Mouse (Mus musculus): ENCODE data around the gene Apc2. TPM values are rescaled to one million over a fixed set of nuclear protein-coding genes. Genes with fewer than 3 reads are reported as not detected.

The Apc2 gene
- polyA plus RNA-seq, 1 experiment from 2014 or later: 210 TPM

GRCm38 (mm10) chr10:80329273-80330081 lies 33.7 kb downstream of the Apc2 start, which contains the start of the genes Pcsk4 and Reep6:
Gene Pcsk4, minus strand, starts transcription at chr10:80329498.
Gene Reep6, plus strand, starts transcription at chr10:80329953.
- peak within 1 kb of the TSS; percentile 85 for H3K4me2 ChIP-seq (replicated peaks)
- ATAC-seq (replicated peaks): peak; percentile 91

GRCm38 (mm10) chr10:80330084-80330483 lies 34.3 kb downstream of the Apc2 start:
- peak overlapping the region; percentile 51 for H3K4me3 ChIP-seq

More at GRCm38 (mm10) chr10:80329273-80330081, 33.7 kb downstream of the Apc2 start, which contains the start of the genes Pcsk4 and Reep6:
- Histone ChIP-seq H3K27ac (replicated peaks) (no peak within 1 kb of the TSS), H3K4me3 (peak within 1 kb of the TSS; percentile 51), H3K9ac (replicated peaks) (peak within 1 kb of the TSS; percentile 53), H3K27me3 (peaks cover 7% of the 10 kb centered on the region; the same call in 1 of the 2 replicates), H3K9me3 (no peaks in the 10 kb centered on the region), H3K36me3 (no peaks in the 10 kb centered on the region), H3K4me1 (peaks cover 15% of the 10 kb centered on the region)
- 4% methylated on average over 36 of the region's 36 CpGs for WGBS

GRCm38 (mm10) chr10:80330888-80331287 lies 35.1 kb downstream of the Apc2 start:
- ATAC-seq (replicated peaks): no peak
- Histone ChIP-seq H3K4me3 (peak overlapping the region; percentile 51; the same call in 1 of the 2 replicates), H3K27me3 (peaks cover 7% of the 10 kb centered on the region; the same call in 1 of the 2 replicates), H3K4me2 (replicated peaks) (peak overlapping the region; percentile 85; the same call in 1 of the 2 replicates), H3K27ac (replicated peaks) (no peak overlapping the region), H3K4me1 (peaks cover 15% of the 10 kb centered on the region), H3K36me3 (no peaks in the 10 kb centered on the region), H3K9me3 (no peaks in the 10 kb centered on the region), H3K9ac (replicated peaks) (no peak overlapping the region; the same call in 1 of the 2 replicates)
- 76% methylated on average over 2 of the region's 2 CpGs for WGBS

More at GRCm38 (mm10) chr10:80330084-80330483, 34.3 kb downstream of the Apc2 start:
- H3K4me1 ChIP-seq: peaks cover 15% of the 10 kb centered on the region
- no peak overlapping the region for H3K27ac ChIP-seq (replicated peaks)
- H3K27me3 ChIP-seq: peaks cover 7% of the 10 kb centered on the region; the same call in 1 of the 2 replicates
- H3K9me3 ChIP-seq: no peaks in the 10 kb centered on the region
- peak overlapping the region; percentile 85 for H3K4me2 ChIP-seq (replicated peaks)
- under 1% methylated on average over 40 of the region's 41 CpGs for WGBS
- ATAC-seq (replicated peaks): no peak; the same call in 1 of the 2 replicates
- H3K36me3 ChIP-seq: no peaks in the 10 kb centered on the region
- peak overlapping the region; percentile 53 for H3K9ac ChIP-seq (replicated peaks)

- Histone ChIP-seq H3K27ac (replicated peaks) (no peak overlapping the region), H3K9me3 (no peaks in the 10 kb centered on the region), H3K4me1 (peaks cover 15% of the 10 kb centered on the region), H3K27me3 (peaks cover 7% of the 10 kb centered on the region; the same call in 1 of the 2 replicates), H3K36me3 (no peaks in the 10 kb centered on the region), H3K4me3 (no peak overlapping the region), H3K4me2 (replicated peaks) (no peak overlapping the region), H3K9ac (replicated peaks) (0 out of 2 replicates have a peak overlapping the region, but pooled peaks have one; percentile 15)
- 75% methylated on average over 10 of the region's 10 CpGs for WGBS
- no peak for ATAC-seq (replicated peaks)
These were observed 36.1 kb downstream of the Apc2 start for GRCm38 (mm10) chr10:80331636-80332524.

- Histone ChIP-seq H3K4me3 (no peak overlapping the region), H3K27me3 (peaks cover 7% of the 10 kb centered on the region; the same call in 1 of the 2 replicates), H3K36me3 (no peaks in the 10 kb centered on the region), H3K4me1 (peaks cover 15% of the 10 kb centered on the region), H3K27ac (replicated peaks) (no peak overlapping the region), H3K9me3 (no peaks in the 10 kb centered on the region), H3K4me2 (replicated peaks) (no peak overlapping the region), H3K9ac (replicated peaks) (no peak overlapping the region)
- WGBS: 89% methylated on average over 5 of the region's 5 CpGs
- ATAC-seq (replicated peaks): no peak
These were observed 36.8 kb downstream of the Apc2 start for GRCm38 (mm10) chr10:80332525-80332989.

- peaks cover 23% of the 10 kb centered on the region for H3K27me3 ChIP-seq
These were observed 40.5 kb downstream of the Apc2 start for GRCm38 (mm10) chr10:80336263-80336662.

GRCm38 (mm10) chr10:80339941-80340750 lies 44.4 kb downstream of the Apc2 start:
- ATAC-seq (replicated peaks): peak; percentile 36; the same call in 1 of the 2 replicates
- Histone ChIP-seq H3K27me3 (peaks cover 55% of the 10 kb centered on the region), H3K9ac (replicated peaks) (no peak overlapping the region), H3K27ac (replicated peaks) (no peak overlapping the region), H3K36me3 (no peaks in the 10 kb centered on the region), H3K4me2 (replicated peaks) (no peak overlapping the region), H3K4me1 (peaks cover 25% of the 10 kb centered on the region), H3K4me3 (no peak overlapping the region), H3K9me3 (no peaks in the 10 kb centered on the region)
- 24% methylated on average over 19 of the region's 19 CpGs for WGBS

More at GRCm38 (mm10) chr10:80336263-80336662, 40.5 kb downstream of the Apc2 start:
- no peak overlapping the region for H3K4me2 ChIP-seq (replicated peaks)
- H3K4me1 ChIP-seq: peaks cover 3% of the 10 kb centered on the region; the same call in 1 of the 2 replicates
- no peak overlapping the region for H3K4me3 ChIP-seq
- 91% methylated on average over 12 of the region's 12 CpGs for WGBS
- no peaks in the 10 kb centered on the region for H3K36me3 ChIP-seq
- H3K9me3 ChIP-seq: no peaks in the 10 kb centered on the region
- H3K27ac ChIP-seq (replicated peaks): no peak overlapping the region
- no peak for ATAC-seq (replicated peaks)
- no peak overlapping the region for H3K9ac ChIP-seq (replicated peaks)

GRCm38 (mm10) chr10:80341026-80341425 lies 45.2 kb downstream of the Apc2 start:
- H3K9me3 ChIP-seq: no peaks in the 10 kb centered on the region
- H3K27me3 ChIP-seq: peaks cover 64% of the 10 kb centered on the region
- no peak overlapping the region for H3K4me3 ChIP-seq
- H3K27ac ChIP-seq (replicated peaks): no peak overlapping the region
- WGBS: 10% methylated on average over 21 of the region's 21 CpGs
- no peak for ATAC-seq (replicated peaks)
- no peaks in the 10 kb centered on the region for H3K36me3 ChIP-seq
- no peak overlapping the region for H3K4me2 ChIP-seq (replicated peaks)
- H3K9ac ChIP-seq (replicated peaks): no peak overlapping the region
- peaks cover 25% of the 10 kb centered on the region for H3K4me1 ChIP-seq

GRCm38 (mm10) chr10:80341491-80342304 lies 45.9 kb downstream of the Apc2 start:
- no peaks in the 10 kb centered on the region for H3K36me3 ChIP-seq
- no peak overlapping the region for H3K27ac ChIP-seq (replicated peaks)
- H3K9ac ChIP-seq (replicated peaks): no peak overlapping the region
- peak overlapping the region; percentile 36 for H3K4me3 ChIP-seq
- peaks cover 69% of the 10 kb centered on the region for H3K27me3 ChIP-seq
- 0 out of 2 replicates have a peak, but pooled peaks have one; percentile 9 for ATAC-seq (replicated peaks)
- peaks cover 25% of the 10 kb centered on the region for H3K4me1 ChIP-seq
- 2% methylated on average over 47 of the region's 47 CpGs for WGBS
- no peaks in the 10 kb centered on the region for H3K9me3 ChIP-seq
- peak overlapping the region; percentile 46 for H3K4me2 ChIP-seq (replicated peaks)

- H3K27me3 ChIP-seq: peaks cover 73% of the 10 kb centered on the region
- ATAC-seq (replicated peaks): peak; percentile 27
- no peaks in the 10 kb centered on the region for H3K9me3 ChIP-seq
- H3K4me1 ChIP-seq: peaks cover 25% of the 10 kb centered on the region
- no peak overlapping the region for H3K27ac ChIP-seq (replicated peaks)
- H3K4me3 ChIP-seq: peak overlapping the region; percentile 36
- peak overlapping the region; percentile 46 for H3K4me2 ChIP-seq (replicated peaks)
- H3K9ac ChIP-seq (replicated peaks): no peak overlapping the region
- no peaks in the 10 kb centered on the region for H3K36me3 ChIP-seq
- WGBS: under 1% methylated on average over 26 of the region's 26 CpGs
These were observed 46.5 kb downstream of the Apc2 start for GRCm38 (mm10) chr10:80342305-80342748.

Data from forebrain, embryonic 15.5 days (tissue).